In genomic region chr19:45073871-45074542, GRCm38 (mm10) we compare ENCODE assay signal across 8 mouse cellular contexts. TPM values are rescaled to one million over a fixed set of nuclear protein-coding genes. Genes with fewer than 3 reads are reported as not detected.
DNase-seq lines count a peak whose midpoint lies in the region; ATAC-seq lines count a peak whose summit lies in the region.

No protein-coding gene starts in this region.

- peak; percentile 71 for DNase-seq in layer of hippocampus, adult 11-12 months (ENCODE audit: low spot score)
- no peak for DNase-seq in layer of hippocampus, adult 9-10 months (ENCODE audit: low spot score)
- DNase-seq in cerebellum, postnatal 14 days: peak; percentile 89 to 92
- DNase-seq in gastrocnemius, postnatal 10 days: peak; percentile 91
- peak; percentile 75 for DNase-seq in liver, embryonic 11.5 days (ENCODE audit: low spot score)
- peak; percentile 52 to 74 for DNase-seq in monocyte, adult 2 months (ENCODE audit: low read depth in 1 of 2, low spot score in 2 of 2)
- DNase-seq in spleen, postnatal 36 days (ENCODE audit: low spot score in 2 of 2): peak; percentile 81 to 82

- no peaks in the 10 kb centered on the region for H3K36me3 ChIP-seq in intestine, embryonic 16.5 days (ENCODE audit: control insufficient read depth, insufficient read depth, low read length)
- no peaks in the 10 kb centered on the region for H3K36me3 ChIP-seq in liver, embryonic 11.5 days (ENCODE audit: control insufficient read depth, insufficient read depth, low read length)

- no peaks in the 10 kb centered on the region for H3K9me3 ChIP-seq in intestine, embryonic 16.5 days (ENCODE audit: control insufficient read depth, low read length)
- no peaks in the 10 kb centered on the region for H3K9me3 ChIP-seq in liver, embryonic 11.5 days (ENCODE audit: control insufficient read depth, low read length)

- peak overlapping the region; percentile 96 for H3K27ac ChIP-seq in intestine, embryonic 16.5 days (ENCODE audit: low read length)
- H3K27ac ChIP-seq in liver, embryonic 11.5 days (ENCODE audit: low read depth, low read length): peak overlapping the region; percentile 78

- H3K4me3 ChIP-seq in intestine, embryonic 16.5 days (ENCODE audit: low read length): peak overlapping the region; percentile 76
- peak overlapping the region; percentile 68 for H3K4me3 ChIP-seq in liver, embryonic 11.5 days (ENCODE audit: low read depth, low read length)

- peak; percentile 48 for ATAC-seq in intestine, embryonic 16.5 days
- ATAC-seq in liver, embryonic 11.5 days (replicated peaks; ENCODE audit: low FRiP score): peak; percentile 72

- H3K27me3 ChIP-seq in intestine, embryonic 16.5 days (replicated peaks; ENCODE audit: control insufficient read depth, insufficient read depth, low read length): peaks cover 33% of the 10 kb centered on the region
- peaks cover 37% of the 10 kb centered on the region for H3K27me3 ChIP-seq in liver, embryonic 11.5 days (replicated peaks; ENCODE audit: control insufficient read depth, insufficient read depth, low read length)

- H3K4me2 ChIP-seq in intestine, embryonic 16.5 days (ENCODE audit: low read depth, low read length): peak overlapping the region; percentile 97
- H3K4me2 ChIP-seq in liver, embryonic 11.5 days: peak overlapping the region; percentile 85

- 6% methylated on average over 20 of the region's 20 CpGs for WGBS in intestine, embryonic 16.5 days
- 8% methylated on average over 20 of the region's 20 CpGs for WGBS in liver, embryonic 11.5 days

- peaks cover 24% of the 10 kb centered on the region for H3K4me1 ChIP-seq in intestine, embryonic 16.5 days (ENCODE audit: control insufficient read depth, insufficient read depth, low read length)
- peaks cover 24% of the 10 kb centered on the region for H3K4me1 ChIP-seq in liver, embryonic 11.5 days (replicated peaks; ENCODE audit: control insufficient read depth, insufficient read depth, low read length)

- H3K9ac ChIP-seq in intestine, embryonic 16.5 days (ENCODE audit: low read depth, low read length): peak overlapping the region; percentile 92
- H3K9ac ChIP-seq in liver, embryonic 11.5 days (ENCODE audit: low read depth, low read length): peak overlapping the region; percentile 77

RNA-seq across cellular contexts. Expression of gene Kazald1, which starts 1.0 kb away (rescaled TPM):
- total RNA-seq in gastrocnemius, postnatal 10 days (2021): 10 to 100 TPM; 11.4 to 19.2 TPM
- polyA plus RNA-seq in intestine, embryonic 16.5 days (2015; fragmentation: Nextera tagmentation; extraction: Ambion mirVana): 2.0 and 2.1 TPM in 2 replicates
- 0.91 and 1.6 TPM in 2 replicates for polyA plus RNA-seq in liver, embryonic 11.5 days (2014; fragmentation: Nextera tagmentation; extraction: Ambion mirVana)

RNA-seq across cellular contexts. Expression of gene Sfxn3, which starts 26.7 kb away (rescaled TPM):
- total RNA-seq in gastrocnemius, postnatal 10 days (2021): 10 to 100 TPM; 24.1 to 24.2 TPM
- 16.5 and 18.2 TPM in 2 replicates for polyA plus RNA-seq in intestine, embryonic 16.5 days (2015; fragmentation: Nextera tagmentation; extraction: Ambion mirVana)
- polyA plus RNA-seq in liver, embryonic 11.5 days (2014; fragmentation: Nextera tagmentation; extraction: Ambion mirVana): 6.3 and 6.8 TPM in 2 replicates

RNA-seq across cellular contexts. Expression of gene Pdzd7, which starts 28.5 kb away (rescaled TPM):
- 10 to 100 TPM; 12.4 to 19.5 TPM for total RNA-seq in gastrocnemius, postnatal 10 days (2021)
- polyA plus RNA-seq in intestine, embryonic 16.5 days (2015; fragmentation: Nextera tagmentation; extraction: Ambion mirVana): 0.43 and 0.49 TPM in 2 replicates
- 0.09 TPM in 1 of 2 replicates, not detected in the other for polyA plus RNA-seq in liver, embryonic 11.5 days (2014; fragmentation: Nextera tagmentation; extraction: Ambion mirVana)

RNA-seq across cellular contexts. Expression of gene Lzts2, which starts 59.8 kb away (rescaled TPM):
- total RNA-seq in gastrocnemius, postnatal 10 days (2021): 10 to 100 TPM; 35.4 to 43.4 TPM
- polyA plus RNA-seq in intestine, embryonic 16.5 days (2015; fragmentation: Nextera tagmentation; extraction: Ambion mirVana): 33.6 and 34.7 TPM in 2 replicates
- polyA plus RNA-seq in liver, embryonic 11.5 days (2014; fragmentation: Nextera tagmentation; extraction: Ambion mirVana): 28.6 and 31.4 TPM in 2 replicates
